Mouse (Mus musculus): Measurements from ENCODE around the gene P2ry6. TPM values are rescaled to one million over a fixed set of nuclear protein-coding genes. Genes with fewer than 3 reads are reported as not detected.

P2ry6 gene
- polyA plus RNA-seq, 1 experiment: 0.04 TPM

- Histone ChIP-seq H3K36me3 (ENCODE audit: control insufficient read depth, insufficient read depth) (no peaks in the 10 kb centered on the region), H3K79me2 (ENCODE audit: control insufficient read depth, insufficient read depth) (no peaks in the 10 kb centered on the region), H3K79me3 (ENCODE audit: low read depth) (no peaks in the 10 kb centered on the region), H3ac (ENCODE audit: control insufficient read depth, insufficient read length, low read depth) (no peak overlapping the region), H3K27me3 (ENCODE audit: control insufficient read depth, insufficient read depth, insufficient read length) (no peaks in the 10 kb centered on the region), H3K4me3 (ENCODE audit: insufficient read depth, poor library complexity, severe bottlenecking) (no peak overlapping the region)
- TF ChIP-seq MAX (IDR thresholded peaks at IDR 0.05) (no peak), CTCF (IDR thresholded peaks at IDR 0.05; ENCODE audit: control insufficient read depth, insufficient read depth, insufficient read length) (no peak), FOSL1 (IDR thresholded peaks at IDR 0.05; ENCODE audit: insufficient read depth, low read length, poor library complexity, severe bottlenecking) (no peak)
Observed at GRCm38 (mm10) chr7:100950481-100951010, 23.9 kb downstream of the P2ry6 start.

GRCm38 (mm10) chr7:100950031-100950430 lies 24.4 kb downstream of the P2ry6 start:
- no peak overlapping the region for H3ac ChIP-seq (ENCODE audit: control insufficient read depth, insufficient read length, low read depth)
- no peak overlapping the region for H3K4me3 ChIP-seq (ENCODE audit: insufficient read depth, poor library complexity, severe bottlenecking)
- H3K27me3 ChIP-seq (ENCODE audit: control insufficient read depth, insufficient read depth, insufficient read length): no peaks in the 10 kb centered on the region
- no peaks in the 10 kb centered on the region for H3K79me2 ChIP-seq (ENCODE audit: control insufficient read depth, insufficient read depth)
- TF ChIP-seq FOSL1 (IDR thresholded peaks at IDR 0.05; ENCODE audit: insufficient read depth, low read length, poor library complexity, severe bottlenecking) (no peak), USF1 (IDR thresholded peaks at IDR 0.05; ENCODE audit: low read depth) (no peak), MYOG (IDR thresholded peaks at IDR 0.05; ENCODE audit: control insufficient read depth, extremely low read depth, insufficient read length) (no peak), CEBPB (IDR thresholded peaks at IDR 0.05; ENCODE audit: low read depth) (no peak), MAX (IDR thresholded peaks at IDR 0.05) (no peak), CTCF (IDR thresholded peaks at IDR 0.05; ENCODE audit: control insufficient read depth, insufficient read depth, insufficient read length) (no peak)
- H3K79me3 ChIP-seq (ENCODE audit: low read depth): no peaks in the 10 kb centered on the region
- H3K36me3 ChIP-seq (ENCODE audit: control insufficient read depth, insufficient read depth): no peaks in the 10 kb centered on the region

GRCm38 (mm10) chr7:100944738-100945137 lies 29.7 kb downstream of the P2ry6 start:
- TF ChIP-seq CEBPB (IDR thresholded peaks at IDR 0.05; ENCODE audit: low read depth) (no peak), FOSL1 (IDR thresholded peaks at IDR 0.05; ENCODE audit: insufficient read depth, low read length, poor library complexity, severe bottlenecking) (no peak), MYOD1 (IDR thresholded peaks at IDR 0.05; ENCODE audit: control insufficient read depth, insufficient read length, low read depth) (no peak), USF1 (IDR thresholded peaks at IDR 0.05; ENCODE audit: low read depth) (no peak), CTCF (IDR thresholded peaks at IDR 0.05; ENCODE audit: control insufficient read depth, insufficient read depth, insufficient read length) (no peak), MYOG (IDR thresholded peaks at IDR 0.05; ENCODE audit: control insufficient read depth, extremely low read depth, insufficient read length) (no peak), MAX (IDR thresholded peaks at IDR 0.05) (no peak)
- no peaks in the 10 kb centered on the region for H3K27me3 ChIP-seq (ENCODE audit: control insufficient read depth, insufficient read depth, insufficient read length)
- H3K79me2 ChIP-seq (ENCODE audit: control insufficient read depth, insufficient read depth): no peaks in the 10 kb centered on the region
- no peak overlapping the region for H3K4me3 ChIP-seq (ENCODE audit: insufficient read depth, poor library complexity, severe bottlenecking)
- H3K79me3 ChIP-seq (ENCODE audit: low read depth): no peaks in the 10 kb centered on the region
- H3ac ChIP-seq (ENCODE audit: control insufficient read depth, insufficient read length, low read depth): no peak overlapping the region
- no peaks in the 10 kb centered on the region for H3K36me3 ChIP-seq (ENCODE audit: control insufficient read depth, insufficient read depth)

GRCm38 (mm10) chr7:100944306-100944705 lies 30.1 kb downstream of the P2ry6 start:
- no peaks in the 10 kb centered on the region for H3K27me3 ChIP-seq (ENCODE audit: control insufficient read depth, insufficient read depth, insufficient read length)
- no peak overlapping the region for H3ac ChIP-seq (ENCODE audit: control insufficient read depth, insufficient read length, low read depth)
- TF ChIP-seq CTCF (IDR thresholded peaks at IDR 0.05; ENCODE audit: control insufficient read depth, insufficient read depth, insufficient read length) (no peak), MAX (IDR thresholded peaks at IDR 0.05) (no peak), FOSL1 (IDR thresholded peaks at IDR 0.05; ENCODE audit: insufficient read depth, low read length, poor library complexity, severe bottlenecking) (no peak), CEBPB (IDR thresholded peaks at IDR 0.05; ENCODE audit: low read depth) (no peak), MYOD1 (IDR thresholded peaks at IDR 0.05; ENCODE audit: control insufficient read depth, insufficient read length, low read depth) (no peak), USF1 (IDR thresholded peaks at IDR 0.05; ENCODE audit: low read depth) (no peak), MYOG (IDR thresholded peaks at IDR 0.05; ENCODE audit: control insufficient read depth, extremely low read depth, insufficient read length) (no peak)
- H3K79me3 ChIP-seq (ENCODE audit: low read depth): no peaks in the 10 kb centered on the region
- H3K36me3 ChIP-seq (ENCODE audit: control insufficient read depth, insufficient read depth): no peaks in the 10 kb centered on the region
- H3K79me2 ChIP-seq (ENCODE audit: control insufficient read depth, insufficient read depth): no peaks in the 10 kb centered on the region
- no peak overlapping the region for H3K4me3 ChIP-seq (ENCODE audit: insufficient read depth, poor library complexity, severe bottlenecking)

GRCm38 (mm10) chr7:100942789-100943615 lies 31.4 kb downstream of the P2ry6 start:
- H3K27me3 ChIP-seq (ENCODE audit: control insufficient read depth, insufficient read depth, insufficient read length): no peaks in the 10 kb centered on the region
- H3K79me3 ChIP-seq (ENCODE audit: low read depth): no peaks in the 10 kb centered on the region
- TF ChIP-seq CTCF (IDR thresholded peaks at IDR 0.05; ENCODE audit: control insufficient read depth, insufficient read depth, insufficient read length): peak; percentile 54
- TF ChIP-seq FOSL1 (IDR thresholded peaks at IDR 0.05; ENCODE audit: insufficient read depth, low read length, poor library complexity, severe bottlenecking): no peak
- peak; percentile 60 for TF ChIP-seq MAX (IDR thresholded peaks at IDR 0.05)
- no peak overlapping the region for H3ac ChIP-seq (ENCODE audit: control insufficient read depth, insufficient read length, low read depth)
- H3K79me2 ChIP-seq (ENCODE audit: control insufficient read depth, insufficient read depth): no peaks in the 10 kb centered on the region
- no peaks in the 10 kb centered on the region for H3K36me3 ChIP-seq (ENCODE audit: control insufficient read depth, insufficient read depth)
- H3K4me3 ChIP-seq (ENCODE audit: insufficient read depth, poor library complexity, severe bottlenecking): no peak overlapping the region

- no peak overlapping the region for H3K4me3 ChIP-seq (ENCODE audit: insufficient read depth, poor library complexity, severe bottlenecking)
- no peaks in the 10 kb centered on the region for H3K79me2 ChIP-seq (ENCODE audit: control insufficient read depth, insufficient read depth)
- H3ac ChIP-seq (ENCODE audit: control insufficient read depth, insufficient read length, low read depth): no peak overlapping the region
- no peaks in the 10 kb centered on the region for H3K27me3 ChIP-seq (ENCODE audit: control insufficient read depth, insufficient read depth, insufficient read length)
- H3K79me3 ChIP-seq (ENCODE audit: low read depth): no peaks in the 10 kb centered on the region
- TF ChIP-seq CTCF (IDR thresholded peaks at IDR 0.05; ENCODE audit: control insufficient read depth, insufficient read depth, insufficient read length) (no peak), FOSL1 (IDR thresholded peaks at IDR 0.05; ENCODE audit: insufficient read depth, low read length, poor library complexity, severe bottlenecking) (no peak), MAX (IDR thresholded peaks at IDR 0.05) (no peak), MYOD1 (IDR thresholded peaks at IDR 0.05; ENCODE audit: control insufficient read depth, insufficient read length, low read depth) (no peak), CEBPB (IDR thresholded peaks at IDR 0.05; ENCODE audit: low read depth) (no peak), MYOG (IDR thresholded peaks at IDR 0.05; ENCODE audit: control insufficient read depth, extremely low read depth, insufficient read length) (no peak), USF1 (IDR thresholded peaks at IDR 0.05; ENCODE audit: low read depth) (no peak)
- no peaks in the 10 kb centered on the region for H3K36me3 ChIP-seq (ENCODE audit: control insufficient read depth, insufficient read depth)
Observed at GRCm38 (mm10) chr7:100941169-100941568, 33.3 kb downstream of the P2ry6 start.
